ENCODE assay signal across 8 mouse cellular contexts in the genomic region with DNA sequence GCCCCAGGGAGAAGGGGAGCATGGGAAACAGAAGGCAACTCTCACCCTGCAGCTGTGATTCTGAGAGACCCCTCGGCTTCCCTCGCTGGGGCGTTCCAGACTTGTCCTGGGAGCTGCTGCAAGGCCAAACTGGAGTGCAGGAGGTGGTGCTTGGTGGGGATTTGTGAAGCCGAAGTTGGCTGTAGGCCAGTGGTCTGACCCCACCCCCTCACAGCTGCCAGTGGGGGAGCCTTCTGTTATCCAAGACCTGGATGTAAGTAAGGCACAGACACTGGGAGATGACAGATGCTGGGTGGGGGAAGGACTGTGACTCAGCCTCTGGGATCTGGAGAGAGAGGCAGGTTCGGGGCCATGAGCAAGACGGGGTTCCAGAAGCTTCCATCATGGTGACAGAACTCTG. TPM values are rescaled to one million over a fixed set of nuclear protein-coding genes. Genes with fewer than 3 reads are reported as not detected.
DNase-seq lines count a peak whose midpoint lies in the region; ATAC-seq and TF ChIP-seq lines count a peak whose summit lies in the region.

No protein-coding gene starts in this region.

- intact Hi-C loops in heart, postnatal 10 days (cut with DNase I) = no loop called here

- no peaks in the 10 kb centered on the region for H3K4me1 ChIP-seq in ES-Bruce4 (ENCODE audit: control insufficient read depth, insufficient read depth, low read length)
- peaks cover 14% of the 10 kb centered on the region for H3K4me1 ChIP-seq in forebrain, embryonic 13.5 days
- H3K4me1 ChIP-seq in limb, embryonic 13.5 days = peaks cover 26% of the 10 kb centered on the region

- H3K4me2 ChIP-seq in forebrain, embryonic 13.5 days = no peak overlapping the region
- no peak overlapping the region for H3K4me2 ChIP-seq in limb, embryonic 13.5 days (replicated peaks)

- TF ChIP-seq CTCF in ES-Bruce4 (IDR thresholded peaks at IDR 0.05; ENCODE audit: low read depth, low read length) = no peak

- no peak overlapping the region for H3K9ac ChIP-seq in ES-Bruce4 (ENCODE audit: low read depth, poor library complexity, severe bottlenecking)
- no peak overlapping the region for H3K9ac ChIP-seq in forebrain, embryonic 13.5 days
- H3K9ac ChIP-seq in limb, embryonic 13.5 days = no peak overlapping the region

- H3K9me3 ChIP-seq in ES-Bruce4 (replicated peaks; ENCODE audit: control insufficient read depth, insufficient read depth, low read length, poor library complexity, severe bottlenecking) = no peaks in the 10 kb centered on the region
- no peaks in the 10 kb centered on the region for H3K9me3 ChIP-seq in forebrain, embryonic 13.5 days (replicated peaks)
- H3K9me3 ChIP-seq in limb, embryonic 13.5 days = no peaks in the 10 kb centered on the region

- TF ChIP-seq EP300 in ES-Bruce4 (IDR thresholded peaks at IDR 0.05; ENCODE audit: insufficient read depth, low read depth, low read length) = 0 out of 2 replicates have a peak, but pooled peaks have one; percentile 33

- 38% methylated on average over 6 of the region's 6 CpGs for WGBS in forebrain, embryonic 13.5 days
- WGBS in limb, embryonic 13.5 days = 28% methylated on average over 6 of the region's 6 CpGs

- peak; percentile 15 for DNase-seq in embryo, embryonic 10 days (ENCODE audit: low spot score)
- DNase-seq in embryo, embryonic 10.5 days (ENCODE audit: low spot score) = no peak
- DNase-seq in heart, postnatal 10 days = peak; percentile 83 to 85
- peak; percentile 54 for DNase-seq in right cerebral cortex, postnatal 4 days
- DNase-seq in thymus, postnatal 4 days = no peak

- no peak overlapping the region for H3K27ac ChIP-seq in ES-Bruce4 (ENCODE audit: insufficient read depth, low read length)
- H3K27ac ChIP-seq in forebrain, embryonic 13.5 days = peak overlapping the region; percentile 22; the same call in 1 of the 2 replicates
- H3K27ac ChIP-seq in limb, embryonic 13.5 days = peak overlapping the region; percentile 44; the same call in 1 of the 2 replicates

- H3K36me3 ChIP-seq in ES-Bruce4 (ENCODE audit: control insufficient read depth, insufficient read depth, low read length, poor library complexity, severe bottlenecking) = no peaks in the 10 kb centered on the region
- no peaks in the 10 kb centered on the region for H3K36me3 ChIP-seq in forebrain, embryonic 13.5 days (ENCODE audit: poor library complexity, severe bottlenecking)
- no peaks in the 10 kb centered on the region for H3K36me3 ChIP-seq in limb, embryonic 13.5 days

- no peak for TF ChIP-seq POLR2A in ES-Bruce4 (IDR thresholded peaks at IDR 0.05; ENCODE audit: insufficient read depth, low read length)

- H3K27me3 ChIP-seq in ES-Bruce4 (ENCODE audit: control insufficient read depth, insufficient read depth, low read length, poor library complexity, severe bottlenecking) = no peaks in the 10 kb centered on the region
- no peaks in the 10 kb centered on the region for H3K27me3 ChIP-seq in forebrain, embryonic 13.5 days
- H3K27me3 ChIP-seq in limb, embryonic 13.5 days = no peaks in the 10 kb centered on the region

- no peak overlapping the region for H3K4me3 ChIP-seq in ES-Bruce4 (ENCODE audit: low read depth, low read length)
- H3K4me3 ChIP-seq in forebrain, embryonic 13.5 days = no peak overlapping the region
- H3K4me3 ChIP-seq in limb, embryonic 13.5 days = no peak overlapping the region

- peak; percentile 67; the same call in 1 of the 2 replicates for ATAC-seq in forebrain, embryonic 13.5 days
- peak; percentile 80 for ATAC-seq in limb, embryonic 13.5 days (ENCODE audit: low FRiP score, low read depth)

RNA-seq across cellular contexts. Expression of a gene that starts 7.0 kb away (rescaled TPM):
- polyA plus RNA-seq in ES-Bruce4 (2011; ENCODE audit: insufficient read depth, insufficient read length, low read depth, missing spikeins) = 15.5 and 17.5 TPM in 2 replicates
- 10.5 and 10.8 TPM in 2 replicates for polyA plus RNA-seq in forebrain, embryonic 13.5 days (2015; fragmentation: Nextera tagmentation; extraction: Ambion mirVana)
- total RNA-seq in heart, postnatal 10 days (2021) = 10 to 100 TPM; 14.4 to 15.6 TPM
- 24.7 and 27.6 TPM in 2 replicates for polyA plus RNA-seq in limb, embryonic 13.5 days (2015; fragmentation: Nextera tagmentation; extraction: Ambion mirVana)

RNA-seq across cellular contexts. Expression of a gene that starts 46.8 kb away (rescaled TPM):
- 8.6 and 8.9 TPM in 2 replicates for polyA plus RNA-seq in ES-Bruce4 (2011; ENCODE audit: insufficient read depth, insufficient read length, low read depth, missing spikeins)
- 13.2 and 16.0 TPM in 2 replicates for polyA plus RNA-seq in forebrain, embryonic 13.5 days (2015; fragmentation: Nextera tagmentation; extraction: Ambion mirVana)
- total RNA-seq in heart, postnatal 10 days (2021) = under 1 TPM; 0.22 to 0.40 TPM
- polyA plus RNA-seq in limb, embryonic 13.5 days (2015; fragmentation: Nextera tagmentation; extraction: Ambion mirVana) = 1.2 and 2.1 TPM in 2 replicates

Comparison
In these comparisons a context has a peak if more than half of its experiments do, and no peak if none do; other contexts are left out.
1. DNase-seq: peak in embryo, embryonic 10 days (single experiment), heart, postnatal 10 days (2 of 2) and right cerebral cortex, postnatal 4 days (single experiment); none in embryo, embryonic 10.5 days (single experiment) and thymus, postnatal 4 days (single experiment).